Mouse (Mus musculus) heart, adult 9 months (tissue): ENCODE measurements around the gene Matn4.

Source experiments
- DNase-seq, 2 experiments: peaks; one replicate each; pipeline ENCODE4 v3.0.0; 2022; ENCODE audit warnings: low spot score in 2 of 2

Gene Matn4

DNA sequence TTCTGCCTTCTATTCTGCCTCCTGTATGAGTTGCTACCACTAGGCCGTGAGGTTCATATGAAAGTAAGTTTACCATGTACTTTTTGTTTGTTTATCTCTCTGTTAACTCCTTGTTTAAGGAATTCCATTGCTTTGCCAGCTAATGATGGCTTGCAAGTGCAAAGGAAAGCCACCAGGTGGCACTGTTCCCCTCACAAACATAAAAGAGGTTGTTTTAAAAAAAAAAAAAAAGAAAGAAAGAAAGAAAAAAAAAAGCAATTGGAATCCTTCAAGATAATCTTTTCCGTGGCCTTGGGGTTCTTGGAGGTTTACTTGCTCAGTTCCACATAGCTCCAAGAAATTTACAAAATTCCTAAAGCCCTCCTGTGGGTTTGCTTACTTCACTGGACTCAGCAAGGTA is 12.2 kb upstream of the Matn4 start:
- no peak for DNase-seq

GRCm38 (mm10) chr2:164414581-164414980 is 9.6 kb upstream of the Matn4 start:
- DNase-seq = no peak

- no peak for DNase-seq
Observed at GRCm38 (mm10) chr2:164414167-164414566, 9.2 kb upstream of the Matn4 start.

- DNase-seq = peak in 1 of 2 experiments; percentile 47
Observed at GRCm38 (mm10) chr2:164407708-164408107, 2.7 kb upstream of the Matn4 start.

DNA sequence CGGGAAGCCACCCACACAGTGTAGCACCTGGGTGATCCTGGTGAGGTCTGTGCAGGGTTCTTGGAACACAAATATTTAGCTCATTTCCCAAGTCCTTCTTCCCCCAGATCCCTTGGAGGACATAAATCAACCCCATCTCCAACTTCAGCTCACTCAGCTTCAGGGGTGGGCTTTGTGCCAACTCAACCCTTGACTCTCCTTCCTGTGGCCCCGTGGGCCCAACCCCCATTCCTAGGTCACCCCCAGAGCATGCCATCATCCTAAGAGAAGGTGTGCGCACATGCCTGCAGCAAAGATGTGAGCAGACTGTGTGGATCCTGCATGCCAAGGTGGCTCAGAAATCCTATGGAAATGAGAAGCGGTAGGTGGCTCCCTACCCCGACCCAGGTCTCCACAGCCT is 559 bp upstream of the Matn4 start:
- no peak for DNase-seq

DNA sequence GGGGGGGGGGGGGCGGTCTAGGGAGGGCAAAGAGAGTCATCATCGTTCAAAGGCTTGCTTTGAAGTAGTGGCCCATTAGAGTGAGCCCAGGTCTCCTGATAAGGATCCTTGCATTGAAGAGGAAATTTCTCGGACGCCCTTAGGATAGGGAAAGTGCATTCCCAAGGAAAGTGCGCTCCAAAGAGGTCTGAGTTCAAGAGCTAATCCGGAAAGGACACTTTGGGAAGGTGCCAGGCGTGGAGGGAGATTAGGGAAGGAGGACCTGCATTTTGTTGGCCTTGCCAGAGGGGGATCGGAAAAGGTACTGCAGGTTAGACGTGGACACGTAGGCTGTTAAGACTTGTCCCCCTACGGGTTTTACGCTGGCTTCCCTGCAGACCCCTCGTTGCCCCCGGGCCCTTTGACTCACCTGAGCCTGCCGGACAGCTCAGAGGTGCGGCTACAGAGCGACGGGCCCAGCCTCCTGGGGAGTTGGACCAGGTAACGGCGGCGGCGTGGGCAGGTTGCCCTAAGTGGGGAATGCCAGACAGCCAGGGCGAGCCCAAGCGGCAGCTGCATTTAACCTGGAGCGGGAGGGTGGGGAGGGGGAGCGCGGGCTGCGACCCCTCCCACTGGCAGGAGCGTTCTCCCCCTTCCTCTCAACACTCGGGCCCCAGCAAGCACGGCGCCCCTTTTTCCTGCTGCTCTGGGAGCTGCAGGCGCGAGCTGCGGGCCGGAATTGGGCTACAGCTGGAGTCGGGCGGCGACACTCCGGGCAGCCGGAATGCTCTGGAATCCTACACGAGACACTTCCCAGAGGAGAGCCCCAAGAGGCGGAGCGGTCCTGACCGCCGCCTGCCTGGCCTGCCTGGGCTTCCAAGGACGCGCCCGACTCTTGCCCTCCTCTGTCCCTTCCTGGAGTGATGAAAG is 624 bp downstream of the Matn4 start:
- peak; percentile 36 to 43 for DNase-seq

DNA sequence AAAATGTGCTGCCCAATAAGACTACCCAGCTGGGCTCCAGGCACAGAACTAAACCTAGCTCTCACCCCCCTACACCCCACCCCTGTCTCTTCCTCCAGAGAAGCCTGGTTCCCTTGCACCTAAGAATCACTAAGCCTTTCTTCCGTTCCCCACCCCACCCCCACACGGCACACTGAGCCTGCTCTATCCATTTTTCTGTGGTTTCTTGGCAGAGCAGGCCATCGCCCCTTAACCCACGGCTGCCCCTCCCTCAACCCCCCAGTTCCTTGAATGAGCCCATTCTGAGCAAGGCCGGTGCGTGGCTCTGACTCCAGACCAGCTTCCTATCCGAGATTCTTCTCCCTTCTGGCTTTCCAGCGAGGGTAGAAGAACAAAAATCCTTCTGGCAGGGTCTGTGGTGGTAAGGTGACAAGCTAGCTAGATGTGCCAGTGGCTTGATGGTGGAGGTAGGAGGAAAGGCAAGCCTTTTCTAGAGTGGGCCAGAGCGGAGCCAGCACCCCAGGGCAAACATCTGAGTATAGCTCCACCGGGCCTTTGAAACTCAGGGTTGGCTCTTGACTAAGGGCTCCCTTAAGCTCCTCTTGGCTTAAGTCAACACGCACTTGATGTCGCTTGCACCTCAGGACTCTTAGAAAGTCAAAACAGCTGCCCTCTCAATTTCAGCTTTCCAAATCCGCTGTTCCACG is 1.4 kb downstream of the Matn4 start:
- no peak for DNase-seq

DNA sequence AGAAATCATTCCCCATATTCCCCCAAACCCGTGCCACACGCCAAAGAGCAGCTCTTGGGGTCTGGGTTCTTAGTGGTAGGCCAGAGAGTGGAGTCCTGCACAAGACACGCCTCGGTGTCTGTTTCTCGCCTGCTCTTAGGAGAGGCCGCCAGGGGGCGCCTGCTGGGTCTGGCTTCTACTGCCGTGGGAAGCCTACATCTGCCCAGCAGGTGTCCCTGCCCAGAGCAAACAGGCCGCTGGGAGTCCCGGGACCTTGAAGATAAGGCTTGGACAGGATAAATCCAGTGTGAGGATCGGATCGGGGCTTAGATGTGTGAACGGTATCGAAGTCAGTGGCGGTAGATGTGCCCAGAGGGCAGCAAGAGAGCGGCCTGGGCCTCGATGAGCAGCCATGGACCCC is 2.1 kb downstream of the Matn4 start, which contains the start of gene Rbpjl:
TSS of gene Rbpjl (plus strand) at position 236 of the 400 bp plus-strand sequence.
- DNase-seq = peak in 1 of 2 experiments; percentile 60

- no peak for DNase-seq
Observed at GRCm38 (mm10) chr2:164396911-164397310, 8.0 kb downstream of the Matn4 start.

DNA sequence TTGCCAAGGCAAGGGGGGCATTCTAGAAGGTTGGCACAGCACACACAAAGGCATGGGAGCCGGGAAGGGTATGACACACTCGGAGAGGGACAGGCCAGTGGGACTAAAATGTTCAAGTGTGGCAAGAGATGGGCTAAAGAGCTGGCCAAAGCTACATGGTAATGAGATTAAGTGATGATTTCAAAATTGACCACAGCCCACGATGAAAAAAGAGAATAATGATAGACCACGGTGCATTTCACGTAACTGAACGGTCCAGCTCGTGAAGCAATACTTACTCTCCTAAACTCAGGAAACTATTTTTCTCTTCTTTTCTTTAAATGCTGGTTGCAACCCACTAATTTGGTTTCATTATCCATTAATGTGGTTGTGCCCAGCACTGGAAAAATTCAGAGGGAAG is 8.9 kb downstream of the Matn4 start:
- no peak for DNase-seq

DNA sequence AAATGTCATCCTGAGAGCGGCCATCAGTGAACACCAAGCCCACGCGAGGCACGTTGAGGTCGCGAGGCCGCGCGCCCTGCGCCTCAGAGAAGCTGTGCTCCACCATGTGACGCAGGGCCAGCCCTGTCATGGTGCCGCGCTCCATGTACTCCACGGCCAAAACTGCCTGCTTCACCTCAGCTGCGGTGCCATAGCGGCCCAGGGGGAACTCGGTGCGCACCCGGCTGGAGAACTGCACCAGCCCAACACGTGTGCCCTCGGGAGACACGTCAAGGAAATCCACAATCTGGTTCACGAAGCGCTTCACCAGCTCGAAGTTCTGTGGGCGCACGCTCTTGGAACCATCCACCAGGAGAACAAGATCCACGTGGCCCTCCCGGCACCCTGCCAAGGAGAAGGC is 11.8 kb downstream of the Matn4 start:
- no peak for DNase-seq

DNA sequence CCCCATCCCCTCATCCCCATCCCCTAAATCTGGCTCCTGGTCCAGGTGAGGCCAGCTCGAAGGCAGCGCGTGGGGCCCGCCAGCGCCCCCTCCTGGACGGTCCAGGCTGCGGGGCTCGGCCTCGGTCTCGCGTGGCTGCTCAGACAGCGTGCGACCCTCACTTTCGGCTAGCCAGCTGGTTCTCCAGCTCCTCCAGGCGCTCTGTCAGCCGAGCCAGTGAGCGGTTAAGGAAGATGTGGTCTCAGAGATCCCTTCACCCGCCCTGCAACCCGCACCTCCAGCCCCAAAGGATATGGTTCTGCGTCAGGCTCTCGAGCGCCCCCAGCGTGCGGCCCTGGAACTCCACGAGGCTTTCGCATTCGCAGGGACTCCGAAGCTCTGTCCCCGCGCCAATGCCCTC is 15.5 kb downstream of the Matn4 start:
- peak; percentile 29 to 49 for DNase-seq

- DNase-seq = no peak
Observed at GRCm38 (mm10) chr2:164389020-164389419, 15.9 kb downstream of the Matn4 start, which contains the start of gene Slpi. Slpi (minus strand) TSS chr2:164389095.

- DNase-seq = no peak
Observed at GRCm38 (mm10) chr2:164386953-164387352, 18.0 kb downstream of the Matn4 start.

- no peak for DNase-seq
Observed at GRCm38 (mm10) chr2:164385927-164386763, 18.8 kb downstream of the Matn4 start.

- DNase-seq = no peak
Observed at GRCm38 (mm10) chr2:164383656-164384399, 21.1 kb downstream of the Matn4 start.

DNA sequence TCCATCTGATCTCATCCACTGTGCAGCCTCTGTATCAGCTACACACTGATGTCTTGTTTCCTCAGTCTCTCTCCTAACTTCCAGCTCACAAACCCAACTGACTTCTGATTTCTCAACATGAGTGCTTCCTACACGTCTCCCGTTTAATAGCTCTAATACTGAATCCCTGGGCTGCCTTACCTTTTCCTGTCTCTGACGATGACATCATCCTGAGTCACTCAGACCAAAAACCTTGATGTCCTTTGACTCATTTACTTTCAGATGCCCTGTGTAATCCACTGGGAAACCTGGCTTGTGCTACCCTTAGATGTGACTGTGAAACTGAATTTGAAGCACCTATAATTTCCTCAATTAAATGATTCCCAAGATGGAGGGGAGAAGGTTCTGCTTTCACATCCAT is 22.0 kb downstream of the Matn4 start:
- no peak for DNase-seq

- no peak for DNase-seq
Observed at GRCm38 (mm10) chr2:164381726-164382125, 23.2 kb downstream of the Matn4 start.

DNA sequence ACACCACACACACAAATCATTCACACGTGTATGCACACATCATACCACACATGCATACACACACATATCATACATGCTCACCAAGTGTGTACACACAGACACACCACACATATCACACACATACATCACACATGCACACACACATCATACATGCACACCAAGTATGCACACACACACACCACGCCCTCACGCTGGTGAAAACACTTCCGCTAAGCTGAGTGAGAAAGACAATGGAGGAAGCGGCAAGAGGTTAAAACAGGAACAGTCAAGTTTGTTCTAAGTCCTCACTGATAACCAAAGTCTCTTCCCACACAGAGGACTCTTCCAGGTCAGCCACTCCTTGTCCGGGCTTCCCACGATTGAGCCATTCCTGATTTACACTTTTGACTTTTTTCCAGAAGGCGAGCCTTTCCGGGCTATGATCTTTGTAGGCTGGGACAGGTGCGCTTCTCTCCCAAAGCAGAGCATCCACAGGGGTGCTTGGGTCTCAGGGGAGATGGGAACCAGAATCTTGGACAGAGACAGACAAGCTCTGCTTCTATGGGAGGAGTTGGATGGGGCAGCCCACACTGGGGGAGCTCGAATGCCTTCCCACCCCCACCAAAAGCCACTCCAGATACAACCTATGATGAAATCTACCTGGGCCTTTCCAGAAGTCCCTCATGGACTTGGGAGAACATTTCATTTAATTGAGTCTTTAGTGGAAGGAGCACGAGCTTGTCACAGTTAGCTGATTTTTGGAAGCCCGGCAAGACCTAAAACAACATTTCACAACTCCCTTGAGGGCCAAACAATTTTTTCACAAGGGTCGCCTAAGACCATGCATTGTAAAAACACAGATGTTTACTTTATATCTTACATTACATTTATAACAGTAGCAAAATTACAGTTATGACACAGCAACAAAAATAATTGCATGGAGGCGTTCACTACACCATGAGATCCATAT is 27.2 kb downstream of the Matn4 start:
- no peak for DNase-seq

DNA sequence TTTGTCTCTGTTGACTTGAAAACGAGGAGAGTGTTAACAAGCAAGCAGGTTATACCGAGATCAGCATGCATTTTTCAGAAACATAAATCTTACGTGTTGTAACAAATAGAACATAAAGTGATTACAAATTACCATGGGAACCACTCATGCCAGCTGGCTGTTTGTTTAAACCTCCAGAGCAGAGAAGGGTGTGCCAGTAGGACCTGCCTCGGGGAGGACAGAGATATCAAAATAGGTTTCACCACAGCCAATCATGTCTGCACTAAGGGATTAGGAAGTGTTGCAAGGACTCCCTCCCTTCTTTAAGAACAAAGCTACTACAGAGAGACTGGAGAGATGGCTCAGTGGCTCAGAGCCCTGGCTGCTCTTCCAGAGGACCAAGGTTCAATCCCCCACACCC is 31.8 kb downstream of the Matn4 start:
- no peak for DNase-seq
